Mouse (Mus musculus) testis, postnatal 10 days (tissue): Measurements from ENCODE around the gene 2700049A03Rik.

Experiments
- DNase-seq: peaks from one replicate; pipeline ENCODE4 v3.0.0; 2021; ENCODE audit warnings: low spot score

2700049A03Rik gene

DNA sequence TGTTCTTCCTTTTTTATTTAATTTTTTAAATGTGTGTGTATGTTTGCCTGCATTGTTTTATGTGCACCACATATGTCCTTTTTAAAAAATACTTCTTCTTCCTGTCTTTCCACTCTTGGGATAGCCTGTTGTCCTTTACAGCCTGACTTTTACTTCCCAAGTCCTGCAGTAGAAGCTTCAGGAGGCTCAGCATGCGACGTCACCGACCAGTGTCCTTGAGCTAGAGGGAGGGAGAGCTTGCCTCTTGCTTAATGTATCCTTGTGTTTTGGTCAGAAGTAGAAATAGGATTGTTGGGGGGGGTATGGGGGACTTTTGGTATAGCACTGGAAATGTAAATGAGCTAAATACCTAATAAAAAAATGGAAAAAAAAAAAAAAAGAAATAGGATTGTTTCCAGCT lies 47.1 kb downstream of the 2700049A03Rik start:
- DNase-seq, result no peak

DNA sequence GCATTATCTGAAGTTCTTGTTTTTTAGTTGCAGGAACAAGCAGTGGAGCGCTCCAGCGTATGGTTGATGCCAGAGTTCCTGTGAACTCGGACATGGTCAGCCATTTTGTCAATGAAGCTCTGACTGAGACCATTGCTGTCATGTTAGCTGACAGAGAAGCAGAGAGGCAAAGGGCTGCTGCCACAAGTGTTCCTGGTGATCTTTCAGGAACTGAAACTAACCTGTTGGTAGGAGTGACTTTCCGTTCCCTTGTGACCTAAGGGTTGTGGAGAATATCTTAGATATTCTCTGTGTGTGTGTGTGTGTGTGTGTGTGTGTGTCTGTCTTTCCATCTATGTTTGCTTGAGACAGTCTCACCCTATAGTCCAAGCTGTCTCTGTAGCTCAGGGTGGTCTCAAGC lies 47.7 kb downstream of the 2700049A03Rik start:
- no peak for DNase-seq

DNA sequence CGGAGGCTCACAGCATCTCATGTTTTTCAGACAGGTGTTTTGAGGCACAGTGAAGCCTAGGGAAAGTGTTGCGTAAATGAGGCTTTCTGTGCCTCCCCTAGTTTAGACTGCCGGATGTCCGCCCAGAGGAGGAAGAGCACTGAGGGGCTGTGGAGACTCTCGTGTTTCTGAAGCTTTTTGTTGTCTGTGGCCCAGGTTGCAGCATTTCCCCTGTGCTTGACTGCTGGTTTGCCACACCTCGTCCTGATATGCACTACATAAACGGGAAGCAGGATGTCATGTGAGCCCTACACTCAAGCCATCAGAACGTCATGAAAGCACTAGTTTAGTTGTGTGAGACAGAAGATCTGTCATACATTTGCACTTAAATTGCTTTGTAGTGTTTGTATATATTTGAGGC lies 56.1 kb downstream of the 2700049A03Rik start:
- DNase-seq, result no peak

GRCm38 (mm10) chr12:71197671-71198070 lies 61.0 kb downstream of the 2700049A03Rik start:
- no peak for DNase-seq

DNA sequence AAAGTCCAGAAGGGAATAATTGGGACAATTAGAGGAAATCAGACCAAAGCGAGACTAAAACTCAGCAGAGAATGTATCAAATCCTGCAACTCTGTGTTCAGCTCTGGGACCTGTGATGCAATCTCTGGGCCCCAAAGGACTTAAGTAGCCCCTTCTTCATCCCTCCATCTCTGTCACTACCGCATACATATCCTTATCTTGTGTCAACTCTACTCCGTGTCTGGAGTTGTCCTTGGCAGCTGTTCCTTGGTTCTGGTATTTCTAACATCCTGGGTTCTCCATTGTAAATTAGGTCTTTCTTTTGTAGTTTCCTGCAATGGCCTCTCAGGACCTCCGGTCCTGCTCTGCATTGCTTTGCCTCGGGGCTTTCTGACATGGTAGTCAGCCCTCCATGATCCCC lies 65.1 kb downstream of the 2700049A03Rik start:
- no peak for DNase-seq

GRCm38 (mm10) chr12:71204303-71204702 lies 67.7 kb downstream of the 2700049A03Rik start:
- no peak for DNase-seq

DNA sequence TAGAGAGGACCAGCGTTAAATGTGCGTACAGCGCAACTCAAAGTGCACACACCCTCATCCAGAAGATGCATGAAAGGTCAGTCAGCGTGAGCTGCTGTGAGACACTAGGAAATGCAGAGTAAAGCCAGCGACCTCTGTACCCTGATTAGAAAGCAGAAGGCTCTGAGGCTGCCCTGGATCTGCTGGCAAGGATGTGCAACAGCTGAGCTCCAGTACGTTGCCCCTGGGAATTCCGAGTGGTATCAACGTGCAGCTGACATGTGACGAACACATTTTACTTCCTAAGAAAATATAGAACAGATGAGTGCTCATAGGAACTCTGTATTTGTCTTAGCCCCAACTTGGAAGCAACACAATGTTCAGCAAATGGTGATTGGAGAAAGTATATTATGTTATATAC lies 80.5 kb downstream of the 2700049A03Rik start:
- DNase-seq, result no peak

DNA sequence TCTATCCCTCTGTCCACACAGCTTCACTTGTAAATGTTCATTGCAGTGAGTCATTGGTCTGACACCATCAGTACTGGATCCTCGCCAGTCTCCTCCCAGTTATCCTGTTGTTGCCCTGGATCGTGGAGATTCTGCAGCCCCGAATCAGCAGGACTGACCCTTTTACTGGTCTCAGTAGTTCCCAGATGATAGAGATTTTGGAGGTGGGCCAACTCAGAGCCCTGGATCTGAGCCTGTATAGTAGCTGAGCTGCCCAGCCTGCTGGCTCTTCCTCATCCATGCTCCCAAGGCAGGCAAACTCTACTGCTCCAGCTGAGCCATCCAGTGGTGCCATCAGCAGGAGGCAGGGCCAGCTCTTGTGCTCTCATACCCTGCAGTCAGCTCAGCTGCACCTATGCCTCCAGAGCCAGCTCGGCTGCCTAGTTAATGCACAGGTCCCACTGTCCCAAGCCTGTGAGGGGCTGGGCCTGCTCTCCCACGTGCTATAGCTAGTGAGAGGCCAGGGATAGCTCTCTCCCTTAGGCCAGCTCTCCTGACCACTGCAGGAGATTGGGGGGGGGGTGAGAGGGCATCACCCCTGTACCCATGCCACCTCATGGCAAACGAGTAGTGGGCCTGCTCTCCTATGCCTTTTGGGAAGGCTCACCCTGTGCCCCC lies 81.3 kb downstream of the 2700049A03Rik start:
- no peak for DNase-seq

DNA sequence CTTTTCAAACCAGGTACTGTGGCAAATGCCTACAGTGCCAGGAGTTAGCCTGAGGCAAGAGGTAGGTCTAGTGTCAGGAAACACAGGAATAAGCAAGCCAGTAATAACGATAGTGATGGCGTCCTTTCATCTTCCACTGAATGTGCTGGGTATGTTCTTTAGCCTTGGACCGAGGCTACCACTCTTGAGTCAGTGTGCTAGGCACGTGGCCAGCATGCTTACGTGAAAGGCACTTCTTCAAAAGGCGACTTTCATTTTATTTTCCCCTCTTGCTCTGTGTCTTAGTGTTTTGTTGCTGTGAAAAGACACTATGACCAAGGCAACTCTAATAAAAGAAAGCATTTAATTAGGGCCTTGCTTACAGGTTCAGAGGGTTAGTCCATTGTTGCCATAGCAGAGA lies 86.1 kb downstream of the 2700049A03Rik start:
- DNase-seq, result peak; percentile 25

GRCm38 (mm10) chr12:71227769-71228168 lies 91.1 kb downstream of the 2700049A03Rik start:
- no peak for DNase-seq

DNA sequence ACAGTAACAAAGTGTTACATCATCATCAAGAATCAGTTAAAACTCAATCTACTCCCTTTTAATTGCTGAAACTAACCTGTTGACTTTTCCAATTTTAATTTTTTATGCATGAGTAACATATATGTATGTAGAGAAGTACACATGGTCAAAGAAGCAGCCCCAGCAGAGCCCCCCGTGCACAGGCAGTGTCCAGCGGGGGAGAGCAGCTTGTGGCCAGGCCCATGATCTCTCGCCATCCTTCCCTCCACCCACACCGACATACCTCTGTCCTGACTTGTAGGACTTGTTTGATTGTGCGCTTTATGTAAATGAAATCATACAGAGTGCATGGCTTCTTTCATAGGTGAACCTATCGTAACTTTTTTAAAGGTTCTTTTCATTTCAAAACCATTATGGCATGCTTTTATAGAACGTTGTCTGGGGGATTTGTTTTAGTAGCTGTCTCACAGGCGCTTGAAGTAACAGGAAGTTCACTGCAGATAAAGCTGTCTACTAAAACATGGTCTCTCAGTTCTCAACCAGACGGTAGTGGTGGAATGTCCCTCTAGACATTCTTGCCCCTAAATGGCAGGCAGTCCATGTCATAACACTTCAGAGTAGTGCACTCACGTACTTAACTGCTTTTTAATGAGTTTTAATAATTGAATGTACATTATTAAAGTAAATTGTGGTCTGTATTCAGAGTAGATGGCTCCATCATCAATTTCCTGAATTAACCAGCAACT lies 92.4 kb downstream of the 2700049A03Rik start:
- no peak for DNase-seq

DNA sequence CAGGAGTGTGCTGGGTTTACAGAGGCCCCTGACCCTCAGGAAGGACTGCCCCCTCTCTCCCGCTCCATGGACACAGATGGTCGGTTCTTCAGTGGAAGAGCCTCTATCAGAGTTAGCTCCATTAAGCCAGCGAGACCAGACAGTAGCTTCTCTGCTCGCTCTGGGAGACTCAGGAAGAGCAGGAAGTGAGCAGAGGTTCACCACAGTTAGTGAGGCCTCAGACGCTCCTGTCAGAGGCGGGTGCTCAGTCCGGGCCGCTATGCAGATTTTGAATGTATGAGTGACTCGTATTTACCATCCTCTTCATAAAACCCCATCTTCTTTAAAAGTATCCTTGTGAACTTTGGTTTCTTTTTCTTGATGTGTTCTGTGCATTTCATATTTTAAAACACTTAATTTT lies 94.9 kb downstream of the 2700049A03Rik start:
- peak; percentile 28 for DNase-seq

- DNase-seq, result peak; percentile 3
These were observed 96.8 kb downstream of the 2700049A03Rik start for GRCm38 (mm10) chr12:71233426-71233825.

- peak; percentile 34 for DNase-seq
These were observed 100.4 kb downstream of the 2700049A03Rik start for GRCm38 (mm10) chr12:71237074-71237473.

DNA sequence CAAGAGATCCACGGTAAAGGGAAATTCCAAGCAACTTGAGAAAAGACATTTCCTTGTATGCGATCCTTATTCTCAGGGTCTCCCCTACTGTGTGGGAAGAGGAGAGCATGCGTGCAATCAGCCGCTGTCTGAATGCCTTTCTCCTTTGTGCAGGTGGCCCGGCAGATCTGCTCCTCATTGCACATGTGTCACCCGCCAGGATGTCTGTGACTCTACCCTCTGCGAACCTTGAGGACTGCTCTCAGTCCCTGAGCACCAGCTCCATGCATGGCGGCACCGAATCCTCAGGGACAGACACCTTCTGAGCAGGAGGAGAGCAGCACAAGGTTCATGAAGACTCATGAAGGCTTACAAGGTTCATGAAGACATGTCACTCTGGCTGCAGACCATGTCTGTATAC lies 106.1 kb downstream of the 2700049A03Rik start:
- no peak for DNase-seq

- no peak for DNase-seq
These were observed 108.2 kb downstream of the 2700049A03Rik start for GRCm38 (mm10) chr12:71244766-71245390.

DNA sequence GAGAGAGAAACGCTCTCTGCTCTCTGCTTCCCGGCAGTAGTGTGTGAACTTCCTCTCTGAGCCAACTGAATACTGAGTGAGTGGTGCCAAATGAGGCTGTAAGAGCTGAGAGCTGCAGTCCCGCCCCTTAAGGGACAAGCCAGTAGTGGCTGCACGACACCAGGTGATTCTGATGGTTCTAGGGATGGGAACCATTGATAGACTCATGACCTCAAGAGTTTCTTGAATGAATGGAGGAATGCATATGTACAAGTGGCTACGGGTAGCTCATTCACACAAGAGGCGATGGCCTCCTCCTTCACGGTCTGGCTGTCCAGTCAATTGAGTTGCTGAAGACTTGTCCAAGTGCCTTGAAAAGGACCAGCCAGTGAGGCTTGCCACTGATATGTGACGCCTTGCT lies 110.5 kb downstream of the 2700049A03Rik start:
- DNase-seq, result no peak

GRCm38 (mm10) chr12:71249348-71249747 lies 112.7 kb downstream of the 2700049A03Rik start:
- no peak for DNase-seq

DNA sequence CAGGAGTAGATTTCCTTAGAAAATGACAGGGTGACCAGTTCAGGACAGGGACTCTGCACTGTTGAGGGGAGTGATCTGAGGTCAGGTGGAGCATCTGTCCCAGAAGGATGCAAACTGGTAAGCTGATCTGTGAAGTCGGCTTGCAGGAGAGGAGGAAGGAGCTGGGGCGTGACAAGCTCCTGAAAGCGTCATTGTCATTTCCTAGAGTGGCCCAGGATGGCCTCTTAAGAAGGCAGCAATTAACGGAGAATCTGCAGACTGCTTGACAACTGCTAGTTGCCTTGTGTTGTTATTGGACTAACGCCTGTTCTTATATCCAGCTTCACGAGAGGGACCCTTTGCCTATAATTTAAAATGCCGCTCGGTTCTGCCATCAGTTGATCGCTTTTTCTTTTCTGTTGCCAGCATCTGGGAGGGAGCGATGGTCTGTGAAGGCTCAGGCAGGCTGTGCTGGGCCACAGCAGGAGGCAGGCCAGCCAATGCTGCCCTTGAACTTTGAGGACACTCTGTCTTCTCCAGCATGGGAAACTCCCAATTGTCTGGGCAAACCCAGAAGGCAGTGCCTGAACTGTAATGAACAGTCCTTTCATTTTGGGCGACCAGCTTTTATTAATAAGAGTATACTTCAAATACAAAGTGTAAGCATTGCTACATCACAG lies 116.0 kb downstream of the 2700049A03Rik start:
- no peak for DNase-seq

DNA sequence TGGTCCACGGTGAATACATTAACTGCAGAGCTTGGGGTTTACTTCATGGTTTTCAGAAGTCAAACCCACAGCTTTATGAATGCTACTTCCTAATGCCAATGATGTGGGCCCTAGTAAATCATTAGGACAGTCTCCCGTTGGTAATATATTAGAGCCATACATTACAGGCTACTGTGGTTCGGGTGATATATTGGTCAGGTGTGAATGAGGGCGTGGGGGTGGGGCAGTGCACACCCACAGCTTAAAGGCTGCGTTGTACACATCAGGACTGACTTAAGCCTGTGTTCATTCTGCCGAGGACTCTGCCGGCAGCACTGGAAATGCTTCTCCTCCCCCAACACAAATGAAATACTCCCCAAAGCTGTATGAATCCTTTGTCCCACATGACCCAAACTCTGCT lies 118.1 kb downstream of the 2700049A03Rik start:
- DNase-seq, result no peak

DNA sequence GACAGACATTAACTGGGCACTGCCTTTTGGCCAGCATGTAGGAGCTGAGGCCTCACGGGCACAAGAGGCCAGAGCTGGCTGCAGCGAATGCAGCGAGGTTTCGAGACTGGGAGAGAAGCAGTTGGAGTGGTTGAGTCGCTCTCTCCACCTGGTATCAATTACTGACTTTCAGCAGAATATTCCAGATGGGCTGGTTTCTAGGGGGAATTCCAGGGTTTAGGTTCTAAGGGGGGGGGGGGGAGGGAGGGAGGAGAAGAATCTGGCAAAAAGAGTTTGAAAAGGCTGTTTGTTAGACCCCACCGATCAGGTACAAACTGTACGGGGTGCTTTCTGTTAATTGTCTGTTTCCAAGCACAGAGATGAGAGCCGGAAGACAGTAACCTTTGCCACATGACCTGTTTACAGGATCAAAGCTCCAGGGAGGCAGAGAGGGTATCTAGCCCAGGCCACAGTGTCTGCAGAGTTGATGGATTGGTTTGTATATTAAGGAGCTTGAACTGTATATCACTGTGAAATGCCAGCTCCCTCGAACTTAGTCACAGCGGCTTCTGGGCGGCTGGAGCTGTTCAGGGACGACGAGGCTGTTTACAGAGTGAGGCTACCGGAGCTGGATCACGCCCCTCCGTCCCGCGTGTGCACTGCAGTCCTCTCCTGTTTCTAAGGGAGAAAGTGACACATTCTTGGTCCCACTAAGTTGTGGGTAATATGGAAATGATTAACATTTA lies 121.7 kb downstream of the 2700049A03Rik start:
- no peak for DNase-seq

GRCm38 (mm10) chr12:71264211-71264610 lies 127.6 kb downstream of the 2700049A03Rik start:
- DNase-seq, result no peak
